17 mouse cellular contexts compared by ENCODE assay signal in genomic region chr12:109694801-109695430, GRCm38 (mm10).
DNase-seq lines count a peak whose midpoint lies in the region; ATAC-seq and TF ChIP-seq lines count a peak whose summit lies in the region.
"Had no signal": no experiment of that assay in that cellular context is flagged by ENCODE, and none has a peak within 500 bp of the region (broad histone marks: within the 10 kb centered on the region; RNA-seq: fewer than 3 reads in every experiment).

No protein-coding gene starts in this region.

- H3K27me3 ChIP-seq in hindbrain, postnatal 0 days (ENCODE audit: insufficient read depth, low read length) = no peaks in the 10 kb centered on the region
- no peaks in the 10 kb centered on the region for H3K27me3 ChIP-seq in hindbrain, embryonic 10.5 days (ENCODE audit: insufficient read depth, poor library complexity, severe bottlenecking)
- H3K27me3 ChIP-seq: forebrain, embryonic 12.5 days; hindbrain, embryonic 12.5 days; lung, embryonic 15.5 days had no signal

- peak; percentile 26 for DNase-seq in hindbrain, postnatal 0 days (ENCODE audit: low spot score)
- DNase-seq in hindbrain, embryonic 10.5 days (ENCODE audit: low spot score) = no peak
- DNase-seq in ZHBTc4 (ENCODE audit: low read depth, low spot score) = peak; percentile 7
- DNase-seq in cerebellum, postnatal 10 days = peak; percentile 94 to 96
- peak; percentile 44 for DNase-seq in lung, postnatal 10 days
- DNase-seq in thymus, postnatal 10 days (ENCODE audit: low spot score in 2 of 2) = no peak
- DNase-seq in testis, postnatal 14 days (ENCODE audit: low spot score) = no peak
- no peak for DNase-seq in spleen, postnatal 14 days (ENCODE audit: low spot score in 2 of 2)
- DNase-seq: embryo, embryonic 11 days; kidney, postnatal 10 days; spleen, adult 18-20 months; thymus, adult 2 months had no signal

- H3K27ac ChIP-seq in hindbrain, postnatal 0 days = no peak overlapping the region
- no peak overlapping the region for H3K27ac ChIP-seq in hindbrain, embryonic 10.5 days
- H3K27ac ChIP-seq: forebrain, embryonic 12.5 days; hindbrain, embryonic 12.5 days; limb, embryonic 10.5 days; lung, embryonic 15.5 days had no signal

- 76% methylated on average over 5 of the region's 5 CpGs for WGBS in hindbrain, postnatal 0 days
- 95% methylated on average over 5 of the region's 5 CpGs for WGBS in hindbrain, embryonic 10.5 days

- no peak overlapping the region for H3K9ac ChIP-seq in hindbrain, postnatal 0 days (replicated peaks; ENCODE audit: low read length)
- H3K9ac ChIP-seq: forebrain, embryonic 12.5 days; hindbrain, embryonic 12.5 days; lung, embryonic 15.5 days had no signal

- 0 out of 2 replicates have a peak, but pooled peaks have one; percentile 24 for ATAC-seq in hindbrain, postnatal 0 days
- ATAC-seq: Patski had no signal

- H3K9me3 ChIP-seq in hindbrain, postnatal 0 days (ENCODE audit: low read length) = no peaks in the 10 kb centered on the region
- H3K9me3 ChIP-seq in hindbrain, embryonic 10.5 days = no peaks in the 10 kb centered on the region
- H3K9me3 ChIP-seq: forebrain, embryonic 12.5 days; hindbrain, embryonic 12.5 days; limb, embryonic 10.5 days; lung, embryonic 15.5 days had no signal

- no peak overlapping the region for H3K4me3 ChIP-seq in hindbrain, postnatal 0 days (ENCODE audit: low read length)
- H3K4me3 ChIP-seq in hindbrain, embryonic 10.5 days = no peak overlapping the region
- H3K4me3 ChIP-seq: forebrain, embryonic 12.5 days; hindbrain, embryonic 12.5 days; limb, embryonic 10.5 days; lung, embryonic 15.5 days had no signal

- peaks cover 15% of the 10 kb centered on the region; the same call in 1 of the 2 replicates for H3K36me3 ChIP-seq in hindbrain, postnatal 0 days (ENCODE audit: insufficient read depth, low read length)
- H3K36me3 ChIP-seq in hindbrain, embryonic 10.5 days = peaks cover 85% of the 10 kb centered on the region

- H3K4me1 ChIP-seq in hindbrain, postnatal 0 days (ENCODE audit: insufficient read depth, low read length) = no peaks in the 10 kb centered on the region
- H3K4me1 ChIP-seq in hindbrain, embryonic 10.5 days (replicated peaks) = no peaks in the 10 kb centered on the region
- H3K4me1 ChIP-seq: forebrain, embryonic 12.5 days; hindbrain, embryonic 12.5 days; lung, embryonic 15.5 days had no signal

- H3K4me2 ChIP-seq in hindbrain, postnatal 0 days (ENCODE audit: low read depth, low read length) = no peak overlapping the region
- H3K4me2 ChIP-seq: forebrain, embryonic 12.5 days; hindbrain, embryonic 12.5 days; lung, embryonic 15.5 days had no signal

- no peak for TF ChIP-seq CTCF in hindbrain, postnatal 0 days (IDR thresholded peaks at IDR 0.05; ENCODE audit: low read depth)

Comparison
In these comparisons a context has a peak if more than half of its experiments do, and no peak if none do; other contexts are left out.
1. DNase-seq: peak in hindbrain, postnatal 0 days (single experiment), ZHBTc4 (single experiment), cerebellum, postnatal 10 days (2 of 2) and lung, postnatal 10 days (single experiment); none in hindbrain, embryonic 10.5 days (single experiment), thymus, postnatal 10 days (0 of 2), testis, postnatal 14 days (single experiment) and spleen, postnatal 14 days (0 of 2).